Mouse (Mus musculus): ENCODE measurements around the gene Endod1.

The Endod1 gene

GRCm38 (mm10) chr9:14381353-14382055 lies at the start of gene Endod1:
Gene Endod1 (minus strand): TSS chr9:14381507.
- no peak for DNase-seq

- no peak for DNase-seq
Measured at GRCm38 (mm10) chr9:14409153-14409552, 27.8 kb upstream of the Endod1 start.

GRCm38 (mm10) chr9:14408044-14408443 lies 26.7 kb upstream of the Endod1 start:
- DNase-seq = no peak

GRCm38 (mm10) chr9:14406056-14406455 lies 24.7 kb upstream of the Endod1 start:
- DNase-seq = no peak

- no peak for DNase-seq
Measured at GRCm38 (mm10) chr9:14402099-14402498, 20.8 kb upstream of the Endod1 start.

GRCm38 (mm10) chr9:14400392-14400791 lies 19.1 kb upstream of the Endod1 start:
- no peak for DNase-seq

- DNase-seq = no peak
Measured at GRCm38 (mm10) chr9:14398946-14399345, 17.6 kb upstream of the Endod1 start.

GRCm38 (mm10) chr9:14398084-14398483 lies 16.8 kb upstream of the Endod1 start:
- DNase-seq = no peak

GRCm38 (mm10) chr9:14397449-14397819 lies 16.1 kb upstream of the Endod1 start:
- DNase-seq = no peak

GRCm38 (mm10) chr9:14396819-14397448 lies 15.6 kb upstream of the Endod1 start:
- no peak for DNase-seq

GRCm38 (mm10) chr9:14396096-14396495 lies 14.8 kb upstream of the Endod1 start:
- no peak for DNase-seq

- no peak for DNase-seq
Measured at GRCm38 (mm10) chr9:14394956-14395561, 13.8 kb upstream of the Endod1 start.

GRCm38 (mm10) chr9:14391841-14392318 lies 10.6 kb upstream of the Endod1 start:
- no peak for DNase-seq

GRCm38 (mm10) chr9:14391286-14391685 lies 10.0 kb upstream of the Endod1 start:
- DNase-seq = no peak

GRCm38 (mm10) chr9:14390278-14390677 lies 9.0 kb upstream of the Endod1 start:
- DNase-seq = no peak

- DNase-seq = no peak
Measured at GRCm38 (mm10) chr9:14389050-14389621, 7.8 kb upstream of the Endod1 start.

- DNase-seq = no peak
Measured at GRCm38 (mm10) chr9:14388001-14388400, 6.7 kb upstream of the Endod1 start.

GRCm38 (mm10) chr9:14386831-14387230 lies 5.5 kb upstream of the Endod1 start:
- DNase-seq = no peak

- DNase-seq = no peak
Measured at GRCm38 (mm10) chr9:14385665-14386064, 4.4 kb upstream of the Endod1 start.

- DNase-seq = no peak
Measured at GRCm38 (mm10) chr9:14383186-14383920, 2.0 kb upstream of the Endod1 start.

- no peak for DNase-seq
Measured at GRCm38 (mm10) chr9:14382256-14382791, 1.0 kb upstream of the Endod1 start.

All from thymus, postnatal 36 days (tissue).